Mouse (Mus musculus) liver, embryonic 16.5 days (tissue): ENCODE data around the gene Saa1. TPM values are rescaled to one million over a fixed set of nuclear protein-coding genes. Genes with fewer than 3 reads are reported as not detected.
A peak's percentile ranks its signal among the peaks of the same experiment; 100 is the strongest.
"Not testable (repeated sequence)": the region's sequence is repeated elsewhere in the genome, so short reads cannot be mapped to it uniquely, and the experiment has no call there.

Source experiments
- ATAC-seq: fragments of 200-750 bp; cut with Nextera tagmentation; 2 replicates; pipeline ENCODE4 v1.8.0; 2017; ENCODE audit warnings: low read depth, mild to moderate bottlenecking, moderate number of reproducible peaks, moderate library complexity
- H3K27ac ChIP-seq: fragments of 300-500 bp; sonication (generic); 2 replicates; pipeline ENCODE4 v1.5.1; 2014; ENCODE audit warnings: mild to moderate bottlenecking, low read length
- H3K27me3 ChIP-seq: fragments of 300-500 bp; sonication (generic); 2 replicates; pipeline ENCODE4 v1.6.1; 2014; ENCODE audit warnings: low read depth, low read length, mixed read lengths; ENCODE audit not compliant: control insufficient read depth, insufficient read depth
- H3K36me3 ChIP-seq: fragments of 300-500 bp; sonication (generic); 2 replicates; pipeline ENCODE4 v1.6.1; 2014; ENCODE audit warnings: mild to moderate bottlenecking; ENCODE audit not compliant: control insufficient read depth, insufficient read depth
- H3K4me1 ChIP-seq: fragments of 300-500 bp; sonication (generic); 2 replicates; pipeline ENCODE4 v1.6.1; 2014; ENCODE audit warnings: low read depth, low read length, mixed read lengths; ENCODE audit not compliant: control insufficient read depth
- H3K4me2 ChIP-seq: fragments of 300-500 bp; sonication (generic); 2 replicates; pipeline ENCODE4 v1.6.1; 2014; ENCODE audit warnings: low read depth, low read length, mixed read lengths
- H3K4me3 ChIP-seq: fragments of 300-500 bp; sonication (generic); 2 replicates; pipeline ENCODE4 v1.5.1; 2014; ENCODE audit warnings: low read depth, mild to moderate bottlenecking, low read length
- H3K9ac ChIP-seq: fragments of 300-500 bp; sonication (generic); 2 replicates; pipeline ENCODE4 v1.6.1; 2014; ENCODE audit warnings: low read depth, low read length
- H3K9me3 ChIP-seq: fragments of 300-500 bp; sonication (generic); replicated peaks from 2 replicates; pipeline ENCODE4 v1.6.1; 2016; ENCODE audit warnings: low read length; ENCODE audit not compliant: control insufficient read depth
- WGBS: fragments of 180-500 bp; shearing (Covaris S2); extraction: QIAGEN DNeasy Blood & Tissue Kit; methylation state at CpG from one replicate; pipeline ENCODE4 v1.1.7; 2014; ENCODE audit not compliant: insufficient replicate concordance; 5-methylcytosine and 5-hydroxymethylcytosine counted together
- polyA plus RNA-seq: library from polyadenylated mRNA; unstranded; fragments of >200 nt; fragmentation: Nextera tagmentation; extraction: Ambion mirVana; gene quantifications from 2 replicates; pipeline ENCODE4 v1.2.1, GENCODE M21; 2015

Gene Saa1
- polyA plus RNA-seq, 1 experiment from 2014 or later, result not detected

- Histone ChIP-seq H3K4me3 (no peak overlapping the region), H3K9me3 (no peaks in the 10 kb centered on the region), H3K4me2 (no peak overlapping the region), H3K36me3 (no peaks in the 10 kb centered on the region), H3K27ac (no peak overlapping the region), H3K4me1 (no peaks in the 10 kb centered on the region), H3K9ac (no peak overlapping the region), H3K27me3 (no peaks in the 10 kb centered on the region)
- ATAC-seq, result no peak
- WGBS, result 64% methylated on average over 3 of the region's 3 CpGs
Measured at GRCm38 (mm10) chr7:46748459-46748858, 5.7 kb upstream of the Saa1 start.

- no peaks in the 10 kb centered on the region for H3K4me1 ChIP-seq
- no peaks in the 10 kb centered on the region for H3K36me3 ChIP-seq
- no peaks in the 10 kb centered on the region for H3K9me3 ChIP-seq
- H3K27me3 ChIP-seq, result no peaks in the 10 kb centered on the region
- ATAC-seq, result no peak
- H3K9ac ChIP-seq, result no peak overlapping the region
- WGBS, result 68% methylated on average over 7 of the region's 7 CpGs
- H3K27ac ChIP-seq, result no peak overlapping the region
- H3K4me3 ChIP-seq, result no peak overlapping the region
- no peak overlapping the region for H3K4me2 ChIP-seq
Measured at GRCm38 (mm10) chr7:46746381-46746780, 3.6 kb upstream of the Saa1 start.

GRCm38 (mm10) chr7:46745816-46746215, 3.0 kb upstream of the Saa1 start:
- H3K4me3 ChIP-seq, result no peak overlapping the region
- no peak for ATAC-seq
- H3K9ac ChIP-seq, result no peak overlapping the region
- no peaks in the 10 kb centered on the region for H3K9me3 ChIP-seq
- no peak overlapping the region for H3K27ac ChIP-seq
- no peaks in the 10 kb centered on the region for H3K4me1 ChIP-seq
- H3K27me3 ChIP-seq, result no peaks in the 10 kb centered on the region
- 51% methylated on average over 3 of the region's 3 CpGs for whole genome bisulfite sequencing
- H3K36me3 ChIP-seq, result no peaks in the 10 kb centered on the region
- H3K4me2 ChIP-seq, result no peak overlapping the region

GRCm38 (mm10) chr7:46740041-46740440, 2.7 kb downstream of the Saa1 start:
- 57% methylated on average over 5 of the region's 5 CpGs for WGBS
- not testable (repeated sequence) for H3K4me1 ChIP-seq, H3K9ac ChIP-seq, H3K4me2 ChIP-seq, H3K27ac ChIP-seq, ATAC-seq, H3K36me3 ChIP-seq, H3K4me3 ChIP-seq, H3K9me3 ChIP-seq, H3K27me3 ChIP-seq

- ATAC-seq, result peak; percentile 65
- no peaks in the 10 kb centered on the region for H3K9me3 ChIP-seq
Measured at GRCm38 (mm10) chr7:46738561-46739460, 4.0 kb downstream of the Saa1 start.

GRCm38 (mm10) chr7:46734983-46735382, 7.8 kb downstream of the Saa1 start:
- no peak for ATAC-seq
- no peaks in the 10 kb centered on the region for H3K9me3 ChIP-seq
- 40% methylated on average over 2 of the region's 2 CpGs for WGBS

More at GRCm38 (mm10) chr7:46738561-46739460, 4.0 kb downstream of the Saa1 start:
- no peaks in the 10 kb centered on the region for H3K36me3 ChIP-seq
- H3K4me2 ChIP-seq, result no peak overlapping the region
- no peak overlapping the region for H3K27ac ChIP-seq
- no peaks in the 10 kb centered on the region for H3K27me3 ChIP-seq
- no peak overlapping the region for H3K9ac ChIP-seq
- no peaks in the 10 kb centered on the region for H3K4me1 ChIP-seq
- no peak overlapping the region for H3K4me3 ChIP-seq
- WGBS, result 55% methylated on average over 12 of the region's 12 CpGs

GRCm38 (mm10) chr7:46732458-46732857, 10.3 kb downstream of the Saa1 start, which contains the start of gene Saa4:
Gene Saa4, minus strand, starts transcription at chr7:46732603.
- H3K36me3 ChIP-seq, result no peaks in the 10 kb centered on the region
- H3K27me3 ChIP-seq, result no peaks in the 10 kb centered on the region
- H3K4me3 ChIP-seq, result peak within 1 kb of the TSS; percentile 44
- peak within 1 kb of the TSS; percentile 41; the same call in 1 of the 2 replicates for H3K27ac ChIP-seq
- H3K9ac ChIP-seq, result peak within 1 kb of the TSS; percentile 40
- H3K4me2 ChIP-seq, result peak within 1 kb of the TSS; percentile 22
- ATAC-seq, result peak; percentile 75
- H3K9me3 ChIP-seq, result no peaks in the 10 kb centered on the region
- 54% methylated on average over 4 of the region's 4 CpGs for WGBS
- H3K4me1 ChIP-seq, result no peaks in the 10 kb centered on the region; the same call in 1 of the 2 replicates

More at GRCm38 (mm10) chr7:46734983-46735382, 7.8 kb downstream of the Saa1 start:
- Histone ChIP-seq H3K27ac (no peak overlapping the region), H3K36me3 (no peaks in the 10 kb centered on the region), H3K9ac (no peak overlapping the region), H3K4me1 (no peaks in the 10 kb centered on the region; the same call in 1 of the 2 replicates), H3K4me3 (no peak overlapping the region), H3K27me3 (no peaks in the 10 kb centered on the region), H3K4me2 (no peak overlapping the region)

GRCm38 (mm10) chr7:46727584-46727983, 15.2 kb downstream of the Saa1 start:
- Histone ChIP-seq H3K27me3 (no peaks in the 10 kb centered on the region), H3K4me2 (no peak overlapping the region), H3K27ac (no peak overlapping the region), H3K36me3 (no peaks in the 10 kb centered on the region), H3K4me3 (no peak overlapping the region), H3K4me1 (peaks cover 5% of the 10 kb centered on the region), H3K9me3 (no peaks in the 10 kb centered on the region), H3K9ac (no peak overlapping the region)
- ATAC-seq, result no peak
- WGBS, result 57% methylated on average over 1 of the region's 1 CpGs

- H3K27me3 ChIP-seq, result no peaks in the 10 kb centered on the region
- H3K36me3 ChIP-seq, result no peaks in the 10 kb centered on the region
- H3K4me2 ChIP-seq, result no peak overlapping the region
- no peak overlapping the region for H3K9ac ChIP-seq
- WGBS, result 55% methylated on average over 5 of the region's 5 CpGs
- H3K4me1 ChIP-seq, result peaks cover 8% of the 10 kb centered on the region
- ATAC-seq, result no peak
- H3K4me3 ChIP-seq, result no peak overlapping the region
- H3K27ac ChIP-seq, result no peak overlapping the region; the same call in 1 of the 2 replicates
- no peaks in the 10 kb centered on the region for H3K9me3 ChIP-seq
Measured at GRCm38 (mm10) chr7:46724396-46724795, 18.4 kb downstream of the Saa1 start.
